In genomic region chr5:65287751-65288701, GRCm38 (mm10) we compare ENCODE assay signal across 14 mouse cellular contexts. TPM values are rescaled to one million over a fixed set of nuclear protein-coding genes. Genes with fewer than 3 reads are reported as not detected.
A peak's percentile ranks its signal among the peaks of the same experiment; 100 is the strongest.
DNase-seq lines count a peak whose midpoint lies in the region; ATAC-seq and TF ChIP-seq lines count a peak whose summit lies in the region.
"Had no signal": no experiment of that assay in that cellular context is flagged by ENCODE, and none has a peak within 500 bp of the region (broad histone marks: within the 10 kb centered on the region; RNA-seq: fewer than 3 reads in every experiment).

No protein-coding gene starts in this region.

- TF ChIP-seq CTCF in brain, embryonic 14.5 days (IDR thresholded peaks at IDR 0.05; ENCODE audit: borderline replicate concordance, extremely low read depth, insufficient read depth, insufficient read length): no peak

- peak; percentile 68; the same call in 1 of the 2 replicates for ATAC-seq in hindbrain, embryonic 16.5 days
- ATAC-seq in liver, embryonic 15.5 days (ENCODE audit: insufficient read depth): peak; percentile 62
- ATAC-seq in kidney, embryonic 14.5 days (ENCODE audit: low FRiP score, low TSS enrichment): no peak

- H3K4me2 ChIP-seq in hindbrain, embryonic 16.5 days (ENCODE audit: low read length): no peak overlapping the region
- H3K4me2 ChIP-seq in liver, embryonic 15.5 days: no peak overlapping the region
- H3K4me2 ChIP-seq in kidney, embryonic 14.5 days (replicated peaks; ENCODE audit: low read depth, low read length): no peak overlapping the region
- H3K4me2 ChIP-seq: embryonic facial prominence, embryonic 13.5 days; heart, embryonic 15.5 days had no signal

- H3K4me1 ChIP-seq in hindbrain, embryonic 16.5 days (ENCODE audit: control insufficient read depth, insufficient read depth, low read depth, low read length): no peaks in the 10 kb centered on the region
- H3K4me1 ChIP-seq in hindbrain, embryonic 10.5 days (replicated peaks): no peaks in the 10 kb centered on the region
- H3K4me1 ChIP-seq in liver, embryonic 15.5 days (replicated peaks): peaks cover 23% of the 10 kb centered on the region
- no peaks in the 10 kb centered on the region for H3K4me1 ChIP-seq in kidney, embryonic 14.5 days (ENCODE audit: control insufficient read depth, insufficient read depth, low read length)
- H3K4me1 ChIP-seq: embryonic facial prominence, embryonic 13.5 days; heart, embryonic 15.5 days had no signal

- WGBS in hindbrain, embryonic 16.5 days: 85% methylated on average over 24 of the region's 24 CpGs
- 93% methylated on average over 24 of the region's 24 CpGs for WGBS in hindbrain, embryonic 10.5 days
- 67% methylated on average over 24 of the region's 24 CpGs for WGBS in liver, embryonic 15.5 days (ENCODE audit: insufficient replicate concordance)
- WGBS in kidney, embryonic 14.5 days: 89% methylated on average over 24 of the region's 24 CpGs

- TF ChIP-seq POLR2A in brain, embryonic 14.5 days (IDR thresholded peaks at IDR 0.05; ENCODE audit: borderline replicate concordance, extremely low read depth, insufficient read depth, insufficient read length, poor library complexity, severe bottlenecking): no peak

- peaks cover 18% of the 10 kb centered on the region for H3K36me3 ChIP-seq in hindbrain, embryonic 16.5 days (ENCODE audit: control insufficient read depth, insufficient read depth, low read length)
- H3K36me3 ChIP-seq in hindbrain, embryonic 10.5 days: peaks cover 95% of the 10 kb centered on the region
- peaks cover 82% of the 10 kb centered on the region for H3K36me3 ChIP-seq in liver, embryonic 15.5 days (replicated peaks)
- peaks cover 64% of the 10 kb centered on the region for H3K36me3 ChIP-seq in kidney, embryonic 14.5 days (ENCODE audit: control insufficient read depth, insufficient read depth, low read length)

- DNase-seq in hindbrain, embryonic 10.5 days (ENCODE audit: low spot score): no peak
- DNase-seq in brain, embryonic 14.5 days (ENCODE audit: low read depth): peak; percentile 49
- DNase-seq in cerebellum, adult 8-10 months: peak; percentile 65
- no peak for DNase-seq in left cerebral cortex, adult 18-20 months (ENCODE audit: low spot score in 2 of 2)
- DNase-seq: gastrocnemius, adult 2 months; lung, postnatal 4 days; thymus, adult 18-20 months had no signal

- no peak overlapping the region for H3K9ac ChIP-seq in hindbrain, embryonic 16.5 days (ENCODE audit: low read depth, low read length)
- H3K9ac ChIP-seq in liver, embryonic 15.5 days: no peak overlapping the region
- H3K9ac ChIP-seq in kidney, embryonic 14.5 days (ENCODE audit: low read depth, low read length): no peak overlapping the region
- H3K9ac ChIP-seq: embryonic facial prominence, embryonic 13.5 days; heart, embryonic 15.5 days had no signal

- H3K4me3 ChIP-seq in hindbrain, embryonic 16.5 days (ENCODE audit: low read length): no peak overlapping the region
- H3K4me3 ChIP-seq in hindbrain, embryonic 10.5 days: no peak overlapping the region
- H3K4me3 ChIP-seq in liver, embryonic 15.5 days (replicated peaks): no peak overlapping the region
- H3K4me3 ChIP-seq in kidney, embryonic 14.5 days (ENCODE audit: low read length): no peak overlapping the region
- H3K4me3 ChIP-seq: embryonic facial prominence, embryonic 13.5 days; gastrocnemius, adult 2 months; heart, embryonic 15.5 days; myocyte had no signal

- no peak overlapping the region for H3K27ac ChIP-seq in hindbrain, embryonic 16.5 days (ENCODE audit: low read depth, low read length)
- H3K27ac ChIP-seq in hindbrain, embryonic 10.5 days: no peak overlapping the region
- H3K27ac ChIP-seq in liver, embryonic 15.5 days (replicated peaks): no peak overlapping the region
- no peak overlapping the region for H3K27ac ChIP-seq in kidney, embryonic 14.5 days (ENCODE audit: low read depth, low read length)
- H3K27ac ChIP-seq: embryonic facial prominence, embryonic 13.5 days; gastrocnemius, adult 2 months; heart, embryonic 15.5 days; kidney, postnatal 0 days had no signal

- H3K9me3 ChIP-seq in hindbrain, embryonic 16.5 days (ENCODE audit: control insufficient read depth, low read length): no peaks in the 10 kb centered on the region
- H3K9me3 ChIP-seq in hindbrain, embryonic 10.5 days: no peaks in the 10 kb centered on the region
- no peaks in the 10 kb centered on the region for H3K9me3 ChIP-seq in liver, embryonic 15.5 days (replicated peaks)
- no peaks in the 10 kb centered on the region for H3K9me3 ChIP-seq in kidney, embryonic 14.5 days (ENCODE audit: control insufficient read depth, low read length)
- H3K9me3 ChIP-seq: embryonic facial prominence, embryonic 13.5 days; heart, embryonic 15.5 days had no signal

- no peaks in the 10 kb centered on the region for H3K27me3 ChIP-seq in hindbrain, embryonic 16.5 days (replicated peaks; ENCODE audit: control insufficient read depth, insufficient read depth, low read length)
- no peaks in the 10 kb centered on the region for H3K27me3 ChIP-seq in hindbrain, embryonic 10.5 days (ENCODE audit: insufficient read depth, poor library complexity, severe bottlenecking)
- no peaks in the 10 kb centered on the region for H3K27me3 ChIP-seq in liver, embryonic 15.5 days
- H3K27me3 ChIP-seq in kidney, embryonic 14.5 days (ENCODE audit: control insufficient read depth, insufficient read depth, low read length): no peaks in the 10 kb centered on the region
- H3K27me3 ChIP-seq: embryonic facial prominence, embryonic 13.5 days; heart, embryonic 15.5 days had no signal

RNA-seq across cellular contexts. Expression of gene Rfc1, which starts 47.4 kb away (rescaled TPM):
- polyA plus RNA-seq in hindbrain, embryonic 16.5 days (2015; fragmentation: Nextera tagmentation; extraction: Ambion mirVana): 31.8 and 32.3 TPM in 2 replicates
- polyA plus RNA-seq in hindbrain, embryonic 10.5 days (2016; fragmentation: Nextera tagmentation; extraction: Ambion mirVana): 54.3 and 85.4 TPM in 2 replicates
- polyA plus RNA-seq in brain, embryonic 14.5 days (2012; rRNA removed): 20.1 and 21.0 TPM in 2 replicates
- polyA plus RNA-seq in liver, embryonic 15.5 days (2015; fragmentation: Nextera tagmentation; extraction: Ambion mirVana): 25.7 and 34.8 TPM in 2 replicates
- 94.5 and 100 TPM in 2 replicates for polyA plus RNA-seq in kidney, embryonic 14.5 days (2014; fragmentation: Nextera tagmentation; extraction: Ambion mirVana)
- total RNA-seq in left cerebral cortex, adult 18-20 months (2021): 10 to 100 TPM; 24.5 to 32.0 TPM

Comparison
In these comparisons a context has a peak if more than half of its experiments do, and no peak if none do; other contexts are left out.
1. DNase-seq: peak in brain, embryonic 14.5 days (single experiment) and cerebellum, adult 8-10 months (single experiment); none in hindbrain, embryonic 10.5 days (single experiment) and left cerebral cortex, adult 18-20 months (0 of 2).